Mouse (Mus musculus) forebrain, embryonic 13.5 days (tissue): Measurements from ENCODE around the gene Tesmin. TPM values are rescaled to one million over a fixed set of nuclear protein-coding genes. Genes with fewer than 3 reads are reported as not detected.
A peak's percentile ranks its signal among the peaks of the same experiment; 100 is the strongest.

Experiments
- ATAC-seq: fragments of 200-750 bp; cut with Nextera tagmentation; 2 replicates; pipeline ENCODE4 v1.8.0; 2017
- H3K27ac ChIP-seq: fragments of 300-500 bp; sonication (generic); 2 replicates; pipeline ENCODE4 v1.5.1; 2015; ENCODE audit warnings: inconsistent platforms, mild to moderate bottlenecking, moderate library complexity
- H3K27me3 ChIP-seq: fragments of 300-500 bp; sonication (generic); 2 replicates; pipeline ENCODE4 v1.6.1; 2015; ENCODE audit warnings: mild to moderate bottlenecking, inconsistent platforms
- H3K36me3 ChIP-seq: fragments of 300-500 bp; sonication (generic); 2 replicates; pipeline ENCODE4 v1.6.1; 2015; ENCODE audit warnings: mild to moderate bottlenecking, inconsistent platforms; ENCODE audit not compliant: poor library complexity, severe bottlenecking
- H3K4me1 ChIP-seq: fragments of 300-500 bp; sonication (generic); 2 replicates; pipeline ENCODE4 v1.6.1; 2015; ENCODE audit warnings: inconsistent platforms
- H3K4me2 ChIP-seq: fragments of 300-500 bp; sonication (generic); 2 replicates; pipeline ENCODE4 v1.6.1; 2015; ENCODE audit warnings: inconsistent platforms, mild to moderate bottlenecking, moderate library complexity
- H3K4me3 ChIP-seq: fragments of 300-500 bp; sonication (generic); 2 replicates; pipeline ENCODE4 v1.5.1; 2015; ENCODE audit warnings: mild to moderate bottlenecking, inconsistent platforms
- H3K9ac ChIP-seq: fragments of 300-500 bp; sonication (generic); 2 replicates; pipeline ENCODE4 v1.6.1; 2015; ENCODE audit warnings: mild to moderate bottlenecking, inconsistent platforms
- H3K9me3 ChIP-seq: fragments of 300-500 bp; sonication (generic); replicated peaks from 2 replicates; pipeline ENCODE4 v1.6.1; 2016; ENCODE audit warnings: inconsistent platforms
- WGBS: fragments of 180-500 bp; shearing (Covaris S2); methylation state at CpG from one replicate; pipeline ENCODE4 v1.1.7; 2015; 5-methylcytosine and 5-hydroxymethylcytosine counted together
- polyA plus RNA-seq: library from polyadenylated mRNA; unstranded; fragments of >200 nt; fragmentation: Nextera tagmentation; extraction: Ambion mirVana; gene quantifications from 2 replicates; pipeline ENCODE4 v1.2.1, GENCODE M21; 2015

Tesmin gene
- polyA plus RNA-seq, 1 experiment from 2014 or later, result 0.21 TPM

- WGBS, result 94% methylated on average over 3 of the region's 3 CpGs
- Histone ChIP-seq H3K9me3 (no peaks in the 10 kb centered on the region), H3K4me2 (no peak overlapping the region), H3K27me3 (no peaks in the 10 kb centered on the region), H3K4me1 (no peaks in the 10 kb centered on the region), H3K27ac (no peak overlapping the region), H3K36me3 (peaks cover 31% of the 10 kb centered on the region), H3K9ac (no peak overlapping the region), H3K4me3 (no peak overlapping the region)
- peak; percentile 52; the same call in 1 of the 2 replicates for ATAC-seq
Measured at GRCm38 (mm10) chr19:3450714-3451113, 62.1 kb downstream of the Tesmin start.

- Histone ChIP-seq H3K9me3 (no peaks in the 10 kb centered on the region), H3K36me3 (peaks cover 35% of the 10 kb centered on the region), H3K4me3 (no peak overlapping the region), H3K4me1 (no peaks in the 10 kb centered on the region), H3K27ac (peak overlapping the region; percentile 58), H3K4me2 (no peak overlapping the region), H3K9ac (no peak overlapping the region), H3K27me3 (no peaks in the 10 kb centered on the region)
- peak; percentile 84 for ATAC-seq
- WGBS, result 24% methylated on average over 6 of the region's 6 CpGs
Measured at GRCm38 (mm10) chr19:3451170-3451569, 62.5 kb downstream of the Tesmin start.

GRCm38 (mm10) chr19:3451649-3452048, 63.0 kb downstream of the Tesmin start:
- H3K9me3 ChIP-seq, result no peaks in the 10 kb centered on the region
- H3K4me1 ChIP-seq, result no peaks in the 10 kb centered on the region
- no peak overlapping the region for H3K4me2 ChIP-seq
- no peaks in the 10 kb centered on the region for H3K27me3 ChIP-seq
- H3K36me3 ChIP-seq, result peaks cover 40% of the 10 kb centered on the region
- no peak overlapping the region for H3K4me3 ChIP-seq
- H3K27ac ChIP-seq, result peak overlapping the region; percentile 58
- ATAC-seq, result no peak
- 66% methylated on average over 6 of the region's 6 CpGs for WGBS
- H3K9ac ChIP-seq, result no peak overlapping the region

Other genes with a start within 250 kb of the Tesmin start
- gene Mrpl21, start 106.0 kb upstream of the Tesmin start, polyA plus RNA-seq, result 127 and 133 TPM in 2 replicates
- 10.6 and 12.3 TPM in 2 replicates for gene Ighmbp2, start 105.8 kb upstream of the Tesmin start, polyA plus RNA-seq
- gene Cpt1a, start 66.5 kb upstream of the Tesmin start, polyA plus RNA-seq, result 11.0 and 12.2 TPM in 2 replicates
- gene Gal, start 25.7 kb downstream of the Tesmin start, polyA plus RNA-seq, result 2.4 and 2.8 TPM in 2 replicates
- gene Ppp6r3, start 186.9 kb downstream of the Tesmin start, polyA plus RNA-seq, result 64.4 and 72.2 TPM in 2 replicates